Mouse (Mus musculus): ENCODE measurements around the gene H2afy2. TPM values are rescaled to one million over a fixed set of nuclear protein-coding genes. Genes with fewer than 3 reads are reported as not detected.

H2afy2 gene
- total and polyA plus RNA-seq, 3 experiments: 0.25 TPM; not detected in 2

GRCm38 (mm10) chr10:61793015-61793414 lies 9.1 kb upstream of the H2afy2 start:
- no peaks in the 10 kb centered on the region for H3K36me3 ChIP-seq (ENCODE audit: control insufficient read depth in 1 of 2, insufficient read depth in 2 of 2, low read length in 2 of 2)
- no peaks in the 10 kb centered on the region for H3K9me3 ChIP-seq (replicated peaks; ENCODE audit: insufficient read depth, low read length)
- H3K27ac ChIP-seq (ENCODE audit: control insufficient read depth, low read depth, low read length): no peak overlapping the region
- H3K79me2 ChIP-seq (ENCODE audit: control insufficient read depth, insufficient read depth, low read length, poor library complexity): no peaks in the 10 kb centered on the region
- no peak overlapping the region for H3K9ac ChIP-seq (ENCODE audit: control insufficient read depth, low read depth, low read length, poor library complexity, severe bottlenecking)
- H3K4me1 ChIP-seq (ENCODE audit: control insufficient read depth in 1 of 2, insufficient read depth in 2 of 2, low read length in 2 of 2): no peaks in the 10 kb centered on the region
- H3K27me3 ChIP-seq (ENCODE audit: control insufficient read depth in 1 of 2, insufficient read depth in 2 of 2, low read length in 2 of 2): no peaks in the 10 kb centered on the region
- no peak for DNase-seq (ENCODE audit: low read depth, low spot score)
- H3K4me3 ChIP-seq (ENCODE audit: control insufficient read depth in 1 of 2, insufficient read depth in 1 of 2, low read depth in 2 of 2, low read length in 2 of 2): no peak overlapping the region
- TF ChIP-seq UBTF (IDR thresholded peaks at IDR 0.05; ENCODE audit: borderline replicate concordance, insufficient read depth, low read depth, low read length) (no peak), MAFK (IDR thresholded peaks at IDR 0.05; ENCODE audit: borderline replicate concordance, low read depth, low read length) (no peak), E2F4 (IDR thresholded peaks at IDR 0.05; ENCODE audit: borderline replicate concordance, low read depth, low read length) (no peak), KAT2A (conservative IDR thresholded peaks at IDR 0.05; ENCODE audit: low read depth, low read length) (no peak), GABPA (IDR thresholded peaks at IDR 0.05; ENCODE audit: low read depth, low read length) (no peak), MYC (IDR thresholded peaks at IDR 0.05; ENCODE audit: low read depth, low read length) (no peak), POLR2AphosphoS5 (IDR thresholded peaks at IDR 0.05; ENCODE audit: borderline replicate concordance, low read depth, low read length) (no peak), USF1 (IDR thresholded peaks at IDR 0.05; ENCODE audit: low read depth, low read length) (no peak), NELFE (IDR thresholded peaks at IDR 0.05; ENCODE audit: low read depth, low read length) (no peak), BHLHE40 (IDR thresholded peaks at IDR 0.05; ENCODE audit: borderline replicate concordance, low read depth, low read length) (no peak), RCOR1 (IDR thresholded peaks at IDR 0.05; ENCODE audit: low read depth, low read length) (no peak), MYB (IDR thresholded peaks at IDR 0.05; ENCODE audit: low read depth, low read length) (no peak), TBP (IDR thresholded peaks at IDR 0.05; ENCODE audit: low read depth, low read length) (no peak), ETS1 (IDR thresholded peaks at IDR 0.05; ENCODE audit: low read depth, low read length) (no peak)

GRCm38 (mm10) chr10:61788499-61788898 lies 4.6 kb upstream of the H2afy2 start:
- no peaks in the 10 kb centered on the region for H3K27me3 ChIP-seq (ENCODE audit: control insufficient read depth in 1 of 2, insufficient read depth in 2 of 2, low read length in 2 of 2)
- no peak for DNase-seq (ENCODE audit: low read depth, low spot score)
- no peak for TF ChIP-seq UBTF (IDR thresholded peaks at IDR 0.05; ENCODE audit: borderline replicate concordance, insufficient read depth, low read depth, low read length)
- TF ChIP-seq SIN3A (IDR thresholded peaks at IDR 0.05; ENCODE audit: low read length): no peak
- TF ChIP-seq TBP (IDR thresholded peaks at IDR 0.05; ENCODE audit: low read depth, low read length): no peak
- no peak for TF ChIP-seq GABPA (IDR thresholded peaks at IDR 0.05; ENCODE audit: low read depth, low read length)
- TF ChIP-seq GATA1 (IDR thresholded peaks at IDR 0.05; ENCODE audit: low read depth, low read length): no peak
- TF ChIP-seq EP300 (IDR thresholded peaks at IDR 0.05; ENCODE audit: low read depth in 1 of 2, low read length in 2 of 2): no peak
- TF ChIP-seq KAT2A (conservative IDR thresholded peaks at IDR 0.05; ENCODE audit: low read depth, low read length): no peak

More at GRCm38 (mm10) chr10:61788499-61788898, 4.6 kb upstream of the H2afy2 start:
- Histone ChIP-seq H3K9me3 (replicated peaks; ENCODE audit: insufficient read depth, low read length) (no peaks in the 10 kb centered on the region), H3K4me1 (ENCODE audit: control insufficient read depth in 1 of 2, insufficient read depth in 2 of 2, low read length in 2 of 2) (no peaks in the 10 kb centered on the region), H3K27ac (ENCODE audit: control insufficient read depth, low read depth, low read length) (no peak overlapping the region), H3K79me2 (ENCODE audit: control insufficient read depth, insufficient read depth, low read length, poor library complexity) (no peaks in the 10 kb centered on the region), H3K36me3 (ENCODE audit: control insufficient read depth in 1 of 2, insufficient read depth in 2 of 2, low read length in 2 of 2) (no peaks in the 10 kb centered on the region), H3K4me3 (ENCODE audit: control insufficient read depth in 1 of 2, insufficient read depth in 1 of 2, low read depth in 2 of 2, low read length in 2 of 2) (no peak overlapping the region), H3K9ac (ENCODE audit: control insufficient read depth, low read depth, low read length, poor library complexity, severe bottlenecking) (no peak overlapping the region)
